Mouse (Mus musculus) heart, postnatal 36 days (tissue): ENCODE data around the gene Snai3. TPM values are rescaled to one million over a fixed set of nuclear protein-coding genes. Genes with fewer than 3 reads are reported as not detected.
A peak's percentile ranks its signal among the peaks of the same experiment; 100 is the strongest.

Source experiments
- DNase-seq, 2 experiments: peaks; one replicate each; pipeline ENCODE4 v3.0.0; 2021 to 2022
- intact Hi-C: fragments of 180-260 bp; cut with DNase I; formaldehyde crosslinking; loops from one replicate; pipeline ENCODE4 v1.15.1; 2025
- total RNA-seq, 2 experiments: library from RNA; stranded (reverse); gene quantifications; 2 replicates each; pipeline ENCODE4 v1.2.3; 2021

Snai3 gene
- 1 to 10 TPM; 2.2 to 5.0 TPM for total RNA-seq

DNA sequence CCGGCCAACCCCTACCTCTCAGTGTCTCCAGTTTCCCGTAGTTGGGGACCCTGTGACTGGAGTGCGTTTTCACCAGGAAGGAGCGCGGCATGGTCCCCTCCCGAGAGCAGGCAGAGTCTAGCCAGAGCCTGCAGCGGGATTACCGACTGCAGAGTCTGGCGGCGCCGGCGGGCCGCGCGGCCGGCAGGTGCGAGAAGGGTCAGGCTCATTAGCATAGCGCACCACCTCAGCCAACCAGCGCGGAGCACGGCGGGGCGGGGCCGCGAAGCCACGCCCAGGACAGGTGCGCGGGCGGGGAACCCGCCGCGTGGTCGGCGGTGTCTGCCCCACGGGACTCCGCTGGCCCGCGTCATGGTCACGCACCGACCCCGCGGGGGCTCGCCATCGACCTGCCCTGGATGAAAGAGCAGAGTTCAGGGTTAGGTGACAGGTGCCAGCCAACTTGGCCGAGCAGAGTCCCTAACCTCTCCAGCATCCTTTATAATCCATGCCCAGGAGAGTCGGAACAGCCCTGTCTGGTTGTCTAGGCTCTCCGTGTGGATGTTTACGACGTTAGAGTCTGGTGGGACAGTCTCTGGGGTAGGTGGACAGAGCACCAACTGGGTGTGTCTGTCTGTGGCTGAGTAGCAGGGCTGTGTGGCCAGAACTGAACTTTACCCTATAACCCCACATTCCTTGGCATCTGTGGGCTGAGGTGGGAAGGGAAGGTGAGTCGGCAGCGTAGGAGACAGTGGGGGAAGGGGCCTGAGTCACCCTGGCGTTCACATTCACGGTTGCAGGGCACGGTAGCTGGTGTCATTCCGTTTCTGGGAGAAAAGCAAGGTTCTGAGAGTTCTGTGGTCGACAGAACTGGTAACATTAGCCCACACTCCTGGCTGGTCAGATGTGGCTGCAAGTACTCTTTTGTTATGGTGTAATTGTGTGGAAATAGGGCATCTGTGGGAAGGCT is at the start of gene Snai3:
Snai3 (minus strand) TSS at position 210 of the 949 bp plus-strand sequence.
- DNase-seq: peak; percentile 30 to 55
- intact Hi-C loops: no loop called here

DNA sequence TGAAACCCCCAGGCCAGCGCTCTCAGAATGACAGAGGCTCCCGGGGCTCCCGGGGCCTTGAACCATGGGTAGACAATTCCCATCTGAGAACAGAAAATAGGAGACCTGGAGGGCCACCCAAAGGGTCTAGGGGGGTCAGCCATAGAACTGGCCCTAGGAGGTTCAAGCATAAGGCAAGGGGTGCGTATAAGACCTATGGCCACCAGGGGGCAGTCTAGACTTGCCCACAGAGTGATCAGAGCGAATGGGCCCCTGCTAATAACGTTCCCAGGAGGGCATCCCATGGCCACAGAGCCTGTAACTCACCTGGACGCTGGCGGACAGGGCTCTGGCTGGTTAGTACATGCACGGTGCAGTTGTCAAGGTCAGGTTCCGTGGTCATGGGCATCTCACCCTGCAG is 40.3 kb upstream of the Snai3 start:
- peak; percentile 81 to 86 for DNase-seq
- intact Hi-C loops: loop anchor here (1.0 to 2.0 kb wide), 3 partner anchors 50 to 329 kb away; partner anchors contain the start of gene Piezo1

GRCm38 (mm10) chr8:122497912-122498311 is 37.4 kb upstream of the Snai3 start:
- DNase-seq: no peak
- intact Hi-C loops: loop anchor here (5.0 to 10.0 kb wide), 2 partner anchors 179 to 597 kb away; no protein-coding TSS in a partner anchor

DNA sequence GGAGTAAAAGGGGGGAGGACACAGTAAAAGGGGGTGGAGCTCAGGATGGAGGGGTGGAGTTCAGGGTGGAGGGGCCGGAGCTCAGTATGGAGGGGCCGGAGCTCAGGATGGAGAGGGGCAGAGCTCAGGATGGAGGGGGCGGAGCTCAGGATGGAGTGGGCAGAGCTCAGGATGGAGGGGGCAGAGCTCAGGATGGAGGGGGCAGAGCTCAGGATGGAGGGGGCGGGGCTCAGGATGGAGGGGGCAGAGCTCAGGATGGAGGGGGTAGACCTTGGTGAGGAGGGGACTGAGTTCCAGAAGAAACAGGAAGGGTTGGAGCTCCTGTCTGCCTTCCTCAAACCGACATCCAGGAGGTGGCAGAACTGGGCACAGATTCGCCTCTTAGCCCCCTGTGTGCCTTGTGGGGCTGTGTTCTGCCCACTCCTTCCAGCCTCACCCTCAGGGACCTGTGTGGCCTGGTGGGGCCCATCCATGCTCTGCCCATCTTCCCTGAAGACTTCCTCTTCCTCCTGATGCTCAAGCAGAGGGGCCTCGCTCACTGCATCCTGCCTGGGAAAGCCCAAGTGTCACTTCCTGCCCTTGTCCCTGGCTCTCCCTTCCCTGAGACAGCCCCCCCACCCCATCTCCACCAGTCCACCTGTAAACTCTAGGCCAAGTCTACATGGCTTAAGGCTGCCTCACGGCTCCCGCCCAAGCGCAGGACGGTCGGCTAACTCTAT is 36.6 kb upstream of the Snai3 start:
- no peak for DNase-seq
- intact Hi-C loops: loop anchor here (5.0 to 10.0 kb wide), 2 partner anchors 180 to 598 kb away; no protein-coding TSS in a partner anchor

DNA sequence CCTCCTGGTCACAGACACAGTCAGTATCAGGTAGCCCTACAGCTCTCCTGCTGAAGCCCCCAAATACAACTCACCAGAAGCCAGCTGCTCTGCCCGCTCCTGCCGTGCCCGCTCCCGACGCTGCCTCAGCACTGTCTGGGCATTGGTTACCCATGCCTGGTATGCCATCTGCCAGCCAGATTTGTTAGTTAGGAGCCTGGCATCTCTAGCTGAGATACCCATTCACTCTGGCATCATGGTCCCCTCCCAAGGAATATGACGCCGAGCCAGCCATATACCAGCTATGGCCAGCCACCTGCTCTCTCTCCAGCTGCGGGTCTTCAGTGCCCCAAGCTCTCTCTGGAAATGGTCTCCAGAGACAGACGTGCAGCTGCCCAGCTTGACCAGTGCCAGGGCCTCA is 27.9 kb upstream of the Snai3 start:
- DNase-seq: no peak
- intact Hi-C loops: no loop called here

- no peak for DNase-seq
- intact Hi-C loops: no loop called here
Observed at GRCm38 (mm10) chr8:122484831-122485230, 24.3 kb upstream of the Snai3 start.

DNA sequence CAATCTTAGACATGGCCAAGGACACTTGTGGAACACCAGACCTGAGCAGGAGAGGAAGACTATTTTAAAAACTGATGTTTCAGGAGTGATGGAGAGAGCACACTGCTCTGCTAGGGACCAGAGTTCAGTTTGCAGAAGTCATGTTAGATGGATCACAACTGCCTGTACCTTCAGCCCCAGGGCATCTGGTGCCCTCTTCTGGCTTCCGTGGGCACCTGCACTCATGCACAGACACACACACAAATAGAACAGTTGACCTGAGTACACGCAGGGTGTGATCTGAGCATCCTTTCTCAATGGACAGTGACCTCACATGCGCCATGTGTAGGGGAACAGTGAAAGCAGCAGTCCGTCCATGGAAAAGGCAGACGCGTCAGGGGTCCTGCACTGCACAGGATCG is 23.3 kb upstream of the Snai3 start:
- intact Hi-C loops: no loop called here
- DNase-seq: no peak

GRCm38 (mm10) chr8:122482448-122482847 is 21.9 kb upstream of the Snai3 start:
- no peak for DNase-seq
- intact Hi-C loops: no loop called here

- intact Hi-C loops: loop anchor here (1.0 to 10.0 kb wide), 3 partner anchors 30 to 749 kb away; partner anchors contain the start of genes Cdk10 and Zc3h18
- peak; percentile 96 to 97 for DNase-seq
Observed at GRCm38 (mm10) chr8:122475580-122476320, 15.2 kb upstream of the Snai3 start, which contains the start of the genes Rnf166 and Ctu2. Gene Rnf166, minus strand, starts transcription at chr8:122476064. Gene Ctu2, plus strand, starts transcription at chr8:122476143.

DNA sequence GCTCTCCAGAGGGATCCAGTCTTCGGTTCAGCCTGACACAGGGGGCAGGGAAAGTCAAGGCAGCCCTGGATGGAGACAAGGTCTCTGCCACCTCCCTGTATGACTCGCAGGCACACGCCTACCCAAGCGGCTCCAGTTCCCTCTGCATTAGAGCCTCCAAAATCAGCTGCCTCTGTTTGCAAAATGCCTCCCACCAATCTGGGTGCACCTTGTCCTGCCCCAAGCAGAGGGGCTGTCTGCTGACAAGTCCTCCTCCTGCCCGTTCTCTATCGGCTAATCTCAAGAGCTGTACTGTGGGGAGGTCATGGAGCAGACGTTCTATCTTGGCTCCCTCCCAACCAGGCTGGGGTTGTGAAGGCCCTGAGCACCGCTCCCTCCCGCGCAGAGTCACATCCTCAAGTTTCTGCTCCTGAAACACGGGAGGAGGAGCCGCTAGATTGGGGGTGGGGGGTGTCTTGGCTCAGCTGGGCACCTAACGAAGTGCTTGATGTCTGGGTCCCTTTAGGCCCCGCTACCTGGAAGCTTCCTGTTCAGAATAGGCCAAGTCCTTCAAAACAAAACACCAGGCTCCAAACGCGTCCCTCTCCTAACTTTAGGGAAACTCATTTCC is 14.5 kb upstream of the Snai3 start:
- DNase-seq: peak in 1 of 2 experiments; percentile 41
- intact Hi-C loops: loop anchor here (1.0 to 10.0 kb wide), 2 partner anchors 30 to 750 kb away; partner anchors contain the start of gene Cdk10

DNA sequence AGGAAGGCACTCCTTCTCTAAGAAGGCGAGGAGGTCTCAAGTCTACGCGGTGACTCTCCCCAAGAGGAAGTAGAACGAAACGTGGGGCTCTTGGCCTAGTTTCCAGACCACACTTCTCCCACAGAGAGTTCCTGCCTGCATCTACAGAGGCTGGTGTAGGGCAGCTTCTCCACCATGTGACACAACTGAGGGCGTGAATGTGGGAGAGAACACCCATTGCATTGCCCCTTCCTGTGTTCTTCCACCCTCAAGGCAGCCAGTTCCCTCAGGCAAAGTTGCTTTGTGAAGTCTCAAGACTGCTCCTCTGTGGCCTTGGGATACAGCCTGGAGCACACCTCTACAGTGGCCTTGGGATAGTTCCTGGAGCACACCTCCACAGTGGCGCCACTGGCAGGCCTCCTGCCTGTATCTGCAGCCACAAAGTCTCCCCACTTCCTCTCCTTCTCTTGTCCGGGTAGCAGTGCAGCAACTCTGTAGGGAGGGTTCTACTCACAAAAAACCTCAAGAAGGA is 13.4 kb upstream of the Snai3 start:
- DNase-seq: no peak
- intact Hi-C loops: loop anchor here (10.0 kb wide), 1 partner anchor 751 kb away; the partner anchor contains the start of gene Cdk10

DNA sequence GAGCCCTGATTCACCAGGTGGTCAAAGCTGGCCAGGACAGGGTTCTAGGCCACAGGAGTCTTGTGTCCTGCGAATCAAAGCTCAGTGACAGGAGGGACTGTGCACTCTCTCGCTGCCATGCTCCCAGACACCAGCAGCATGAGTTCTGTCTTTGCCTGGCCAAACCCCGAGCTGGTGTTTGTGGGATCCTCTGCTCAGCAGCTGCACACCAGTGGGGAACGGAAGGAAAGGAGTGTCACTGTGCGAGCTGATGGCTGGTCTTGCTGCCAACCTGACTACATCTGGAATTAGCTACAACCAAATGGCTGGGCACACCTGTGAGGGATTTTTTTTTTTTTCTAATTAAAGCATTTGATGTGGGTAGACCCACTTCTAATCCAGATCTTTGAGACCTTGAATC is 10.2 kb upstream of the Snai3 start:
- no peak for DNase-seq
- intact Hi-C loops: loop anchor here (10.0 kb wide), 1 partner anchor 754 kb away; the partner anchor contains the start of gene Cdk10

DNA sequence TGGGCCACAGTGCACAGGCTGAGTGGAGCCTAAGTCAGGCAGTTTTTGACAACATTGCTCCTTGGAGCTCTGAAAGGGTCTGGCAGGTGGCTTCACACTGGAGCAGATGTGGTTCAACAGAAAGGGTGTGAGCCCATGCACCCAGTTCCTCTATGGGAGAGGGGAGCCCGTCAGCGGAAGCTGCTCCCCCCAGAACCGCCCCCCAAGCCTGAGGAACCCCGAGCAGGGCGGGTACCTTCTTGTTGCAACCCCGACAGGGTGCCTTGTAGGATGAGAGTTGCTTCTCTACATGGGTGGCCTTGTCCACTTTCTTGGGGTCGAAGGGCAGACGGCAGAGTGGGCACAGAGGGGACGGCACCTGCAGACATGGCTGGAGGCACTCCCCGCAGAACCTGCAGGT is 9.4 kb upstream of the Snai3 start:
- intact Hi-C loops: loop anchor here (10.0 kb wide), 1 partner anchor 755 kb away; the partner anchor contains the start of gene Cdk10
- no peak for DNase-seq

- intact Hi-C loops: no loop called here
- DNase-seq: no peak
Observed at GRCm38 (mm10) chr8:122469407-122469806, 8.9 kb upstream of the Snai3 start.

DNA sequence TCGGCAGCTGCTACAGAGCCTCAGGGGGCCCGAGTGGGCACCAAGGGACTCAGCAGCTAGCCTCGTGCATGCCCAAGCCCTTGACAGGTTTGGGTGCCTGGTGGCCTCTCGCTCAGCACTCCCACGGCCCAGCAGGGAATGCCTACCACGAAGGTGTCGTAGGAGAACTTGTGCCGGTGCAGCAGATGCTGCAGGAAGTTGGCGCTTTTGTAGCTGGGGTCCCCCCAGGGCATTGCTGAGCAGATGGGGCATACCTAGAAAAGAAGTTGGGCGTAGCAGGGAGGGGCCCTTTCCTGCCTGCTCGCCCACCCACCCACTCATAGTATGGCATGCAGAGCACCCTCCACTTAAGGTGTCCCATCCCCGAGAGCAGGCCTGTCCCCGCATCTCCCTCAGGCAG is 7.3 kb upstream of the Snai3 start:
- DNase-seq: no peak
- intact Hi-C loops: no loop called here

DNA sequence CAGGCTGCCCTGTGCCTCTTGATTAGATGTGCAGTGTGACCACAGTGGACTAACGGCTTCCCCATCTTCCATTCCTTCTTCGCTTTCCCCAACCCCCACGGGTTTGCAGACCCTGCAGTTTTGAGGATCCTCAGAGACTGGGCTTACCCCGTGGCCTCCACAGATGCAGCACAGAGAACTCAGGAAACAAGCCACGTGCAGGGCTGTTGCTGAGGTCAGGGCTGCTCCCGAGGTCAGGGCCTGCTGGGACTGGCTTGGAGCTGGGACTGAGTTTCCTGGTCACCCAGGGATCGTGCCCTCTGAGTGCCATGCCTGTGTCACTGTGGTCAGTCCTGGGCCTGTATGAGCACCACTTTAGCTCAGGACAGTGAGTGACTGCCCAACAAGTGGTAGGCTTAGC is 4.5 kb upstream of the Snai3 start:
- no peak for DNase-seq
- intact Hi-C loops: no loop called here

DNA sequence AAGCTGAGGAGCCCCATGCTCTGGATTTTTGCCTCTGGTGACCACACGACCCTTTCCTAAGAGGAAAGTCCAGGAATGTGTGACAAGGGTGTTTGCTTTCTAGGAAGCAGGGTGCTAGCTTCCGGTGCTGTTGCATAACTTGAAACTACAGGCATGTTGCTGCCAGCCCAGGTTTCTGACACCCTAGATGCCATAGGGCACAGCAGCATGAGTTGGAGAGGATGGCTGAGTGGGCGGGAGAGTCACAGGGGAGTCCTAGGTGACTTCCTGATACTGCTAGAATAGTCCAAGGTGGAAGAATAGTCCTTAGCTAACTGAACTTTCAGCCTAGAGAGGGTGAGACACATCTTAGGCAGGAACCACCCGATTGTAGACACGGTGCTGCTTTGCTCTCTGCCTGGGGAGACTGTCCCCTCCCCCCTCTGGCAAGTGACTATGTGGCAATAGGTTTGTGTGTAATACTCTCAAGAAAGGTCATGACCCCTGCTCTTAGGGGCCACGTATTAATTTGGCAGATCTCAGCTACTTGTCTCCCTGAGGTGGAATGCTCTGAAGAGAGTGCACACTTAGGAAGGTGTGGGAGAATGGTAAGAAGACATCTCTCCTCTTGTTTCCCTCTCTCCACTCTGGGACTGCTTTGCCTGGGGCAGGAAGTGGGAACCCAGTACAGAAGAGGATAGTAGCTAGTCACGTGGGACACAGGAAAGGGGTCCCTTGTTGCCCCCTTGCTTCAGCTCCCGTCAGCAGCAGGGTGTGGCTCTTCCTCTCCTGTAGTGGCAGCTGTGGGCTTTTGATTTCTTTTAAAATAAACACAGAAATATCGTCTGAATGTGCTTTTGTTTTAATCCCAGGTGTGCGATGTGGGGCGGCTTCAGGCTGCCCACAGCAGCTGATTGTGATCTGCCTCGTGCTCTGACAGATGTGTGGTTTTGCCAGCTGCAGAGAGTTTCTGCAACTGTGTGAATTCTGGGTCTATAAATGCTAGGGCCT is 3.4 kb upstream of the Snai3 start:
- DNase-seq: no peak
- intact Hi-C loops: no loop called here

- intact Hi-C loops: no loop called here
- no peak for DNase-seq
Observed at GRCm38 (mm10) chr8:122462510-122462909, 2.0 kb upstream of the Snai3 start.
